Mouse (Mus musculus) forebrain, embryonic 13.5 days (tissue): ENCODE measurements around the gene Ddx1. TPM values are rescaled to one million over a fixed set of nuclear protein-coding genes. Genes with fewer than 3 reads are reported as not detected.
A peak's percentile ranks its signal among the peaks of the same experiment; 100 is the strongest.
"Not testable (repeated sequence)": the region's sequence is repeated elsewhere in the genome, so short reads cannot be mapped to it uniquely, and the experiment has no call there.

ENCODE experiments used
- ATAC-seq: fragments of 200-750 bp; cut with Nextera tagmentation; 2 replicates; pipeline ENCODE4 v1.8.0; 2017
- H3K27ac ChIP-seq: fragments of 300-500 bp; sonication (generic); 2 replicates; pipeline ENCODE4 v1.5.1; 2015; ENCODE audit warnings: inconsistent platforms, mild to moderate bottlenecking, moderate library complexity
- H3K27me3 ChIP-seq: fragments of 300-500 bp; sonication (generic); 2 replicates; pipeline ENCODE4 v1.6.1; 2015; ENCODE audit warnings: mild to moderate bottlenecking, inconsistent platforms
- H3K36me3 ChIP-seq: fragments of 300-500 bp; sonication (generic); 2 replicates; pipeline ENCODE4 v1.6.1; 2015; ENCODE audit warnings: mild to moderate bottlenecking, inconsistent platforms; ENCODE audit not compliant: poor library complexity, severe bottlenecking
- H3K4me1 ChIP-seq: fragments of 300-500 bp; sonication (generic); 2 replicates; pipeline ENCODE4 v1.6.1; 2015; ENCODE audit warnings: inconsistent platforms
- H3K4me2 ChIP-seq: fragments of 300-500 bp; sonication (generic); 2 replicates; pipeline ENCODE4 v1.6.1; 2015; ENCODE audit warnings: inconsistent platforms, mild to moderate bottlenecking, moderate library complexity
- H3K4me3 ChIP-seq: fragments of 300-500 bp; sonication (generic); 2 replicates; pipeline ENCODE4 v1.5.1; 2015; ENCODE audit warnings: mild to moderate bottlenecking, inconsistent platforms
- H3K9ac ChIP-seq: fragments of 300-500 bp; sonication (generic); 2 replicates; pipeline ENCODE4 v1.6.1; 2015; ENCODE audit warnings: mild to moderate bottlenecking, inconsistent platforms
- H3K9me3 ChIP-seq: fragments of 300-500 bp; sonication (generic); replicated peaks from 2 replicates; pipeline ENCODE4 v1.6.1; 2016; ENCODE audit warnings: inconsistent platforms
- WGBS: fragments of 180-500 bp; shearing (Covaris S2); methylation state at CpG from one replicate; pipeline ENCODE4 v1.1.7; 2015; 5-methylcytosine and 5-hydroxymethylcytosine counted together
- polyA plus RNA-seq: library from polyadenylated mRNA; unstranded; fragments of >200 nt; fragmentation: Nextera tagmentation; extraction: Ambion mirVana; gene quantifications from 2 replicates; pipeline ENCODE4 v1.2.1, GENCODE M21; 2015

The Ddx1 gene
- polyA plus RNA-seq, 1 experiment from 2014 or later: 145 TPM

- Histone ChIP-seq H3K27ac (no peak overlapping the region), H3K9me3 (no peaks in the 10 kb centered on the region), H3K9ac (no peak overlapping the region), H3K36me3 (no peaks in the 10 kb centered on the region), H3K4me3 (no peak overlapping the region), H3K4me1 (no peaks in the 10 kb centered on the region), H3K27me3 (no peaks in the 10 kb centered on the region), H3K4me2 (no peak overlapping the region)
- ATAC-seq: no peak
- 92% methylated on average over 13 of the region's 13 CpGs for WGBS
Observed at GRCm38 (mm10) chr12:13199338-13200301, 49.4 kb downstream of the Ddx1 start.

- H3K9me3 ChIP-seq: no peaks in the 10 kb centered on the region
- H3K27me3 ChIP-seq: no peaks in the 10 kb centered on the region
- ATAC-seq: no peak
- H3K4me1 ChIP-seq: no peaks in the 10 kb centered on the region
- no peak overlapping the region for H3K27ac ChIP-seq
- H3K4me3 ChIP-seq: no peak overlapping the region
- no peaks in the 10 kb centered on the region for H3K36me3 ChIP-seq
- H3K9ac ChIP-seq: no peak overlapping the region
- 83% methylated on average over 3 of the region's 3 CpGs for WGBS
- H3K4me2 ChIP-seq: no peak overlapping the region
Observed at GRCm38 (mm10) chr12:13198157-13198556, 50.9 kb downstream of the Ddx1 start.

DNA sequence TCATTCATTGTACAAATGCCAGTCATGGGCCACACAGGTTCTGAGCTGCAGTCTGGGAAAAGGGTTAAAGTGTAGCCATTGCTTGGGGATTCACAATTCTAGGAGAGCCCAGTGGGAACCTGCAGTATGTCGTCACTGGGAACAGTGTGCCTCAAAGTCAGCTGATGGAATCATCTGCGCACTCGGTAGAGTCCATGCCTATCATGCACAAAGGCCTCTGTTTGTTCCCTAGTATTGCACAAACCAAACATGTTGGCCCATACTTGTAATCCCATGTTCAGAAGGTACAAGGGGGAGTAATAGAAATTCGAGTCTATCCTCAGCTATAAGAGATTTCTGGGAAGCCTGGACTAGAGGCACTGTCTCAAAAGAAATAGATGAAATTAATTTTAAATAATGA is 52.9 kb downstream of the Ddx1 start:
- Histone ChIP-seq H3K4me2 (no peak overlapping the region), H3K9ac (no peak overlapping the region), H3K27ac (no peak overlapping the region), H3K9me3 (no peaks in the 10 kb centered on the region), H3K4me3 (no peak overlapping the region), H3K4me1 (no peaks in the 10 kb centered on the region), H3K27me3 (no peaks in the 10 kb centered on the region), H3K36me3 (no peaks in the 10 kb centered on the region)
- ATAC-seq: no peak
- 88% methylated on average over 4 of the region's 4 CpGs for WGBS

DNA sequence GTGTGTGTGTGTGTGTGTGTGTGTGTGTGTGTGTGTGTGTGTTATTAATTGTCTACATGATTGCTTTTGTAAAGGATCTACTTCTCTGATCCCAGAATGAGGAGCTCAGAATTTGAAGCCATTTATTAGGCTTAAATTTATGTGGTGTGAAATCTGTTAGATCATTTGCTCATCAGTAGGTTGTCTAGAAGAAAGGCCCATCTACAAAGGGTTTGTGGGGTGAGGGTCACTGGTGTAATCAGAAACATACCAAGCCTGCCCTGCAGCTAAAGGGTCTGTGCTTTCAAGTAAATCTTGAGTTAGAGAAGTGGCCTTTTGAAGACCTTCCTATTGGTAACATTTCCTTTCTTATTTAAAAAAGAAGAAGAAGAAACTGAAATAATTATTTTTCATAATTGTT is 53.5 kb downstream of the Ddx1 start:
- Histone ChIP-seq H3K4me1 (no peaks in the 10 kb centered on the region), H3K4me2 (no peak overlapping the region), H3K9me3 (no peaks in the 10 kb centered on the region), H3K4me3 (no peak overlapping the region), H3K9ac (no peak overlapping the region), H3K27ac (no peak overlapping the region), H3K27me3 (no peaks in the 10 kb centered on the region), H3K36me3 (no peaks in the 10 kb centered on the region)
- no peak for ATAC-seq

GRCm38 (mm10) chr12:13188059-13188700 is 60.8 kb downstream of the Ddx1 start:
- Histone ChIP-seq H3K9me3 (no peaks in the 10 kb centered on the region), H3K36me3 (no peaks in the 10 kb centered on the region), H3K4me1 (peaks cover 4% of the 10 kb centered on the region; the same call in 1 of the 2 replicates), H3K27ac (no peak overlapping the region), H3K27me3 (no peaks in the 10 kb centered on the region), H3K9ac (no peak overlapping the region), H3K4me3 (no peak overlapping the region), H3K4me2 (no peak overlapping the region)
- WGBS: 69% methylated on average over 11 of the region's 11 CpGs
- ATAC-seq: no peak

- Histone ChIP-seq H3K36me3 (no peaks in the 10 kb centered on the region), H3K9ac (no peak overlapping the region), H3K4me1 (peaks cover 7% of the 10 kb centered on the region), H3K27ac (no peak overlapping the region), H3K4me2 (no peak overlapping the region), H3K4me3 (no peak overlapping the region), H3K9me3 (no peaks in the 10 kb centered on the region), H3K27me3 (no peaks in the 10 kb centered on the region)
- 92% methylated on average over 4 of the region's 4 CpGs for WGBS
- no peak for ATAC-seq
Observed at GRCm38 (mm10) chr12:13186209-13186608, 62.8 kb downstream of the Ddx1 start.

DNA sequence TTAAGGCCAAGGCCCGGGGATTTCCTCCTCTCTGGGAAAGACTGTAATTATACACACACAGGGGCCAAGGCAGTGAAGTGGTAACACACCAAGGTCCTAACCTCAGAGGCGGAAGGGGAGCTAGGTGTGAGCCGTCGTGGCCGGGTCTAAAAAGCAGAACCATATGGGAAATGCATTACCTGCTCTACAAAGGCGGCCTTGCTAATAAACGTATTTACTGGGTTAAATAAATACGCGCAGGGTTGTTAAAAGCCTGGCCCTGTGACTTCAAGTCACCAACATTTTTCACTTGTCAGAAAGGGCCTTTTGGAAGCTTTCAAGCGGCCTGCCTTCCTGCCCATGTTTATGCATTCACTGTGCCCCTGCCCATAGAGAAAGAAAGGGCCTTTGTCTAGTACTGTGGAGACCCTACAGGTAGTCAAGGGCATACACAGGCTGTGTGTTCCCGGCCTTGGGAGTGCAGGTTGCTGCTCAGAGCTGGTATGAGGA is 64.1 kb downstream of the Ddx1 start:
- 58% methylated on average over 11 of the region's 11 CpGs for WGBS
- Histone ChIP-seq H3K27ac (no peak overlapping the region), H3K36me3 (no peaks in the 10 kb centered on the region), H3K9ac (no peak overlapping the region), H3K4me2 (no peak overlapping the region), H3K9me3 (no peaks in the 10 kb centered on the region), H3K4me1 (peaks cover 20% of the 10 kb centered on the region), H3K4me3 (no peak overlapping the region), H3K27me3 (no peaks in the 10 kb centered on the region)
- ATAC-seq: no peak

DNA sequence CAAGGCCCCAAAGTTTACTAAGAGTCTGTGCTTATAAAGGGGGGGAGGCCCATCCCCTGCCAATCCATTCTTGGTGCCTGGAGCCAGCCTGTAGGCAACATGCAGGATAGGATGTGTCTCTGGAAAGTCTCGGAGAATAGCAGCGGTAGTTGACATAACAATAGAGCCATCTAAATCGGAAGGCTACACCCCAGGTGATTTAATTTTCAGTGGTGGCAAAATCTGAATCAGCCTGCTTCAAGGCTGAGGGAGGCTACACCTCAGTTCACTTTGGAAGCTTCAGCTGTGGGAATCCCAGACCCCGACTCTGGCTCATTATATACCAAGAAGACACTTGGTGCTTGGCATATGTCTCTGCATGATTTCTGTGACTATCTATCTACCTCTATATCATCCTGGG is 64.9 kb downstream of the Ddx1 start:
- H3K36me3 ChIP-seq, H3K4me2 ChIP-seq, H3K9me3 ChIP-seq, H3K27ac ChIP-seq, H3K27me3 ChIP-seq, H3K4me3 ChIP-seq, H3K9ac ChIP-seq, ATAC-seq: not testable (repeated sequence)
- H3K4me1 ChIP-seq: peaks cover 20% of the 10 kb centered on the region
- WGBS: 75% methylated on average over 4 of the region's 4 CpGs

DNA sequence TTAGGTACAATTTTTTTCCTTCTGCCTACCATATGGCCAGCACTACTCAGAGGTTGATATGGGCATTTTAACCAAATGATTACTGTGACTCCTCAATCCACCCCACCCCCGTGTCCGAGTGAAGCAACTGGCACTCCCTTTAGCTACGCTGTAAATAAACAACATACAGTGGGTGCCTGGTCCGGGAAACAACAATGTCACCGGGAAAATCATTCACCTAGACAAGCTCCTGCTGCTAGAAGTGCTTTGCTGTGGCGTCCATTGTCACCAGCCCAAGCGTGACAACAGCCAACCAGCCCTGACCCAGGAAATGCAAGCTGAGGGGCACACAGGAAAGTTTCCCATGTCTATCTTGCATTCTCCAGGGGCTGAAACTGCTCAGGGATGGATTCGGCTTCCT is 66.8 kb downstream of the Ddx1 start:
- no peak for ATAC-seq

DNA sequence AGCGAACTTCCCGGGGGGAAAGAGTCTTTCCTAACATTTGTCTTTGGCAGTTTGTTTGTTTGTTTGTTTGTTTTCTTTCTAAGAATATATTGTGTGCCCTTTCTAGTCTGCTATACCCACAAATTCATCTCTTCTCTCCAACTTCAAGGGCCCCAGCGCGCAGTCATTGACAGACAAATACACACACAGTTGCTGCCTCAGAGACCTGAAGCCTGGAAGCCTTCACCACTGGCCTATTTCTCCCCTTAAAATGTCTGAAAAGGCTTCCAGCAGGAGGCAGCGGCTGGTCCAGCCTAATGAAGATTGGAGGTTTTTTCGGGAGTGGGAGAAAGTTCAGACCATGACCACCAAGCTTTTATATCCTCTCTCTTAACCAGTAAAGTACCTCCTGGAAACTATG is 67.3 kb downstream of the Ddx1 start:
- no peak overlapping the region for H3K27ac ChIP-seq
- no peaks in the 10 kb centered on the region for H3K36me3 ChIP-seq
- no peak overlapping the region for H3K4me2 ChIP-seq
- H3K4me3 ChIP-seq: no peak overlapping the region
- H3K9me3 ChIP-seq: no peaks in the 10 kb centered on the region
- no peaks in the 10 kb centered on the region for H3K27me3 ChIP-seq
- no peak overlapping the region for H3K9ac ChIP-seq
- peaks cover 20% of the 10 kb centered on the region for H3K4me1 ChIP-seq
- 79% methylated on average over 6 of the region's 6 CpGs for WGBS
- ATAC-seq: no peak

More for the DNA sequence above, 66.8 kb downstream of the Ddx1 start:
- no peak overlapping the region for H3K27ac ChIP-seq
- WGBS: 68% methylated on average over 8 of the region's 8 CpGs
- H3K4me2 ChIP-seq: no peak overlapping the region
- H3K9ac ChIP-seq: no peak overlapping the region
- H3K9me3 ChIP-seq: no peaks in the 10 kb centered on the region
- H3K27me3 ChIP-seq: no peaks in the 10 kb centered on the region
- H3K4me1 ChIP-seq: peaks cover 20% of the 10 kb centered on the region
- H3K4me3 ChIP-seq: no peak overlapping the region
- H3K36me3 ChIP-seq: no peaks in the 10 kb centered on the region

DNA sequence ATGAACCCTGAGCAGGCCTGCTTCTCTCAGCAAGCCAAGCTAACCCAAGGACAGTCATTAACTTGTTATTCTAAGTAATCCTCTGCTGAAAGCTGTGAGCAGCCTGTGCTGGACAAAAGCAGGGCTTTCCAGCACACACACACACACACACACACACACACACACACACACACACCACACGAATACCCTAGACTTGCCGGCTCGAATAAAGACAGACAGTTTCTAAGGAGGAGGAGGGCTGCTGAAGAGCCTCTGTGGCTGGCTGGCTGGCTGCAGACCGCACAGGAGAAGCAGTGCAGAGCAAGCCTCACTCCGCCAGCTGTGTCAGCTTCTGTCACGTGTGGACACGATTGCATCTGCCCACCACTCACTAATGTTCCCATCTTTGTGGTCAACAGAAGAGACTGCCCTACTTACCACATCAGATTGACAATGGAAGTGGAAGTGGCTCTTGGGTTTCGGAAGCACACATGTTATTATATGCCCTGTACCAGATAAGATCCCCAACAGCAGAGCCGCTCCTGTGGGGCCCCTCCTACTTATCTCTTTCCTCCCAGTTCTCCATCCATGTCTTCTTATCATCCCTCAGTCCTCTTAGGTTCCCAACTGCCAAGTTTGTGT is 68.2 kb downstream of the Ddx1 start:
- Histone ChIP-seq H3K36me3 (no peaks in the 10 kb centered on the region), H3K4me2 (0 out of 2 replicates have a peak overlapping the region, but pooled peaks have one; percentile 1), H3K4me1 (peaks cover 20% of the 10 kb centered on the region), H3K4me3 (no peak overlapping the region), H3K27me3 (no peaks in the 10 kb centered on the region), H3K27ac (peak overlapping the region; percentile 40; the same call in 1 of the 2 replicates), H3K9me3 (no peaks in the 10 kb centered on the region), H3K9ac (no peak overlapping the region)
- ATAC-seq: peak; percentile 86
- WGBS: 21% methylated on average over 9 of the region's 9 CpGs

- Histone ChIP-seq H3K9ac (no peak overlapping the region), H3K27me3 (no peaks in the 10 kb centered on the region), H3K36me3 (no peaks in the 10 kb centered on the region), H3K4me1 (peaks cover 20% of the 10 kb centered on the region), H3K9me3 (no peaks in the 10 kb centered on the region), H3K4me3 (no peak overlapping the region), H3K27ac (peak overlapping the region; percentile 40; the same call in 1 of the 2 replicates), H3K4me2 (0 out of 2 replicates have a peak overlapping the region, but pooled peaks have one; percentile 1)
- ATAC-seq: peak; percentile 46; the same call in 1 of the 2 replicates
Observed at GRCm38 (mm10) chr12:13180332-13180714, 68.7 kb downstream of the Ddx1 start.
